Mouse (Mus musculus) lung, adult 2 months (tissue): ENCODE measurements at regions not wholly inside any gene's neighbourhood (a gene's known extent, or its start where the extent isn't known, plus 50 kb on each side); places are given as distances from the start of the nearest gene placed in this dataset.

Source experiments
- DNase-seq: peaks from one replicate; pipeline ENCODE4 v3.0.0; 2022
- H3K4me1 ChIP-seq: fragments of 200-500 bp; 2 replicates; pipeline ENCODE4 v1.6.1; 2011; ENCODE audit warnings: low read length; ENCODE audit not compliant: control insufficient read depth, insufficient read depth
- H3K4me3 ChIP-seq: fragments of 200-500 bp; replicated peaks from 2 replicates; pipeline ENCODE3; 2011; ENCODE audit warnings: low read depth, mild to moderate bottlenecking, control low read depth, low read length; ENCODE audit errors: extremely low read depth
- CTCF ChIP-seq: fragments of 200-500 bp; IDR thresholded peaks from 2 replicates; pipeline ENCODE4 v1.5.1; 2011; ENCODE audit warnings: mild to moderate bottlenecking, low read length, control low read depth; ENCODE audit not compliant: insufficient read depth
- POLR2A ChIP-seq: fragments of 200-500 bp; IDR thresholded peaks from 2 replicates; pipeline ENCODE4 v1.6.1; 2011; ENCODE audit warnings: low read depth, mild to moderate bottlenecking, control low read depth, low read length, borderline replicate concordance; ENCODE audit errors: extremely low read depth
- WGBS: fragments of 180-500 bp; shearing (Covaris S2); methylation state at CpG from one replicate; pipeline ENCODE4 v1.1.7; 2018; 5-methylcytosine and 5-hydroxymethylcytosine counted together

DNA sequence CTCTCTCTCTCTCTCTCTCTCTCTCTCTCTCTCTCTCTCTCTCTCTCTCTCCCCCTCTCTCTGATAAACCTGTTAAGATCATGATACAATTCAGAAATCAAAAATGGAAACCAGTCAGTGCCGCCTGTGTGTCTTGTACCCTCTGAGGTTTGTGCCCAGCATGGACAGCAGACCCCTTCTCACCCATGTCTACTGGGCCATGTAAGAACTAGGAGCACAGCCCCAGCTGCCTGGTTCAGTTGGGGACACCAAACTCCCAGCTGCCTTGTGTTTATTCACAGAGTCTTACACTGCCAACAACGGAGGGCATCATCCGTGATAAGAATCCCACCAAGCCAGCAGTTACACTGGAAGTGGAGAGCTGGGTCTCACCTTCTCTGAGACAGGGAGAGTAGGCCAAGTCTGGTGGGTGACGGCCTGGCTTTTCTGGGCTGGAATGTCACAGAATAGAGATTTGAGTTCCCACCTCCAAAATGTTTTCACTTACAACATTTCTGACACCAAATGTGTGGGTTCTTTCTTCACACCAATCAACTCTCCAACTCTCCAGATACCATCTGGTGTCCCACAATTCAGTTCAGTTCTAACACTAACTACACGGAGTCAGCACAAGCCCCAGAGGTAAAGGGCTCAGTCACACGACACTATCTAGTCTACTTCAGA lies 92.2 kb upstream of the Oxgr1 start:
- TF ChIP-seq CTCF (no peak), POLR2A (no peak)
- 70% methylated on average over 6 of the region's 6 CpGs for WGBS
- H3K4me1 ChIP-seq, result peaks cover 3% of the 10 kb centered on the region; the same call in 1 of the 2 replicates

DNA sequence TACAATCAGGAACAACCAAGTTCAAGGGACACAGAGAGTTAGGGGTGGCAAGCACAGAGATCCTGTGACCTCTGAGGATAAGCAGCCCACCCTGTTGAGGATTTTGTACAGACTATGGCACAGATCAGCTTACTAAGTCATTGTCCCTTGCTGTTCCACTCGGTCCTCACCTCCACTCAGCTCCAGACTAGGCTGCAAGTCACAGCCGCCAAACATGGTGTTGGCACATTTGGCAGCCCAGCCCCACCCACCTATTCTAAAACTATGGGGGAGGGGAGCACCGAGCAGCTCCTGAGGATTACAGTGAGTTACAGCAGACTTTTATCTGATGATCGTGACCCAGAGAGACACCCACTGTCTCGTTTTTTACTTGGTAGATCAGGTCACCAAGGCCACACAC lies 93.0 kb upstream of the Oxgr1 start:
- Histone ChIP-seq H3K4me1 (peaks cover 3% of the 10 kb centered on the region; the same call in 1 of the 2 replicates), H3K4me3 (no peak overlapping the region)
- 52% methylated on average over 5 of the region's 5 CpGs for WGBS
- no peak for DNase-seq
- TF ChIP-seq POLR2A, result no peak
- no peak for TF ChIP-seq CTCF

More for the DNA sequence above, 92.2 kb upstream of the Oxgr1 start:
- H3K4me3 ChIP-seq, result no peak overlapping the region
- no peak for DNase-seq

DNA sequence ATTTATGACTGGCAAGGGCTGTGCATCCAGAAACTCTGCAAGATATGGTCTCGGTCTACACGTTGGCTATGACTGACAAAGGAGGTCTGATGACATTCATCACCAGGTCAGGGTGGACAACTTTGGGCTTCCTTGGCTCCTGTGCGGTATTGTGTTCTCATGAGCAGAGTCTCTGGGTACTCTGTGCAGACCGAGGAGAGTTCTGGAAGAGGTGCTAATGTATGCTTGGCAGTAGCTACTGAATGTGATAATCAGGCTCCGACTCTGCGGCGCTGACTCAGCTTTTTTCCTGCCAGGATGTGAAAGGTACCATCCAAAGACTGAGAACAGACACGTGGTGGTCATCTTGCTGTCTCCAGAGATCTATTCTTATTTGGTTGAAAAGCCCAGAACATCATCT lies 94.5 kb upstream of the Oxgr1 start:
- no peak overlapping the region for H3K4me3 ChIP-seq
- TF ChIP-seq POLR2A (no peak), CTCF (no peak)
- no peak for DNase-seq
- WGBS, result 80% methylated on average over 8 of the region's 8 CpGs
- peaks cover 3% of the 10 kb centered on the region; the same call in 1 of the 2 replicates for H3K4me1 ChIP-seq

DNA sequence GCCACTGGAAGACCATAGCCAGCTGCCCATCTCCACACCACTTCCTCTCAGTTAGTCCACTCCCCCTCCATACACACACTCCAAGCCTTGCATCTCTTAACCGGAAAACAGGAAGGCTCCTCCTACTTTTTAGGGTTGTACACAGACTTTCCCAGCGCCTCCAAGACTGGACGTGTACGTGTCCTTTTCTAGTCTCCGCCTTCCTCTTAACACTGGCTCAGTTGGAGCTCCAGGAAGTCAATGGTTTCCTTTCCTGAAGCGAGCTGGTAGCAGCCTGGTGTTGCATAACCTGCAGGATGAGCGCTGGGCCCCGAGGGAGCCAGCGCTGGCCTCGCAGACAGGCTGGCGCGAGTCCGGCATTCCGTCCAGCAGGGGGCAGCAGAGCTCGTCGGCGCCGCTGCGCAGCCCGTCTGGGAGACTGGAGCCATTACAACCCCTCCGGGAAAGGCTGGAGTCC lies 95.5 kb upstream of the Oxgr1 start:
- H3K4me3 ChIP-seq, result peak overlapping the region; percentile 35
- TF ChIP-seq CTCF (peak; percentile 71), POLR2A (0 out of 2 replicates have a peak, but pooled peaks have one; percentile 9)
- H3K4me1 ChIP-seq, result peaks cover 3% of the 10 kb centered on the region; the same call in 1 of the 2 replicates
- WGBS, result under 1% methylated on average over 21 of the region's 21 CpGs
- DNase-seq, result peak; percentile 92

DNA sequence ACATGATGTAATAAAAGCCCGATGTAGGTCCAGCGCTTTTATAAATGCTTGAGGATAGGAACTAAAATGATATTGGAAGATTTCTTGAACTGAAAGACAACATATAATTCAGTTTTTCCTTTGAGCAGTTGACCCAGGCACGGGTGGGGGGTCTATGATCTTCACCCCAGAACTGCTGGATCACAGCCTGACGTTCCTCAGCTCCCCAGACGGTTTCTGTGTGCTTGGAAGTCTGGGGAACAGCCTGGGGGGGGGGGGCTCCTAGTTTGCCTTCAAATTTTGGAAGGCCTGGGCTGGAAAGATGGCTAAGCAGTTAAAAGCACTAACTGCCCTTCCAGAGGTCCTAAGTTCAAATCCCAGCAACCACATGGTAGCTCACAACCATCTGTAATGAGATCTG lies 96.3 kb upstream of the Oxgr1 start:
- no peak for TF ChIP-seq CTCF
- TF ChIP-seq POLR2A, result no peak
- WGBS, result 80% methylated on average over 5 of the region's 5 CpGs
- Histone ChIP-seq H3K4me3 (no peak overlapping the region), H3K4me1 (peaks cover 3% of the 10 kb centered on the region; the same call in 1 of the 2 replicates)
- DNase-seq, result no peak

DNA sequence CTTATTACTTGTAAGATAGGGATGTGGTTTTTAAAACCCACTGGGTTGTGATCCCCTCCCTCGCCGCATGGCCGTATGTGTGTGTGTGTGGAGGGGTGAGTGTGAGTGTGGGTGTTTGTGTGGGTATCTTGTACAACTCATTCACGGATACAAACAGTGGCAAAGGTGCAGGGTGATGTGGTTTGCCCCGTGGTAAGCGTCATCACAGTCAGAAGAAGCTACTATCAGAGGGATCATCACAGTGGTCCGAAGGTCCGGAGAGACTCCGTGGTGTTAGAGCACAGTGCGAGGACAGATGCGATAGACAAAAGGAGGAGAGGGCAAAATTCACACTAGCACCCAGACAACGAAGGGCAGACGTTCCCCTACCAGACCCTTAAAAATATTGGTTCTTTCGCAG lies 97.0 kb upstream of the Oxgr1 start:
- H3K4me1 ChIP-seq, result peaks cover 3% of the 10 kb centered on the region; the same call in 1 of the 2 replicates
- WGBS, result 97% methylated on average over 14 of the region's 14 CpGs
- TF ChIP-seq CTCF (no peak), POLR2A (no peak)
- H3K4me3 ChIP-seq, result no peak overlapping the region
- no peak for DNase-seq

DNA sequence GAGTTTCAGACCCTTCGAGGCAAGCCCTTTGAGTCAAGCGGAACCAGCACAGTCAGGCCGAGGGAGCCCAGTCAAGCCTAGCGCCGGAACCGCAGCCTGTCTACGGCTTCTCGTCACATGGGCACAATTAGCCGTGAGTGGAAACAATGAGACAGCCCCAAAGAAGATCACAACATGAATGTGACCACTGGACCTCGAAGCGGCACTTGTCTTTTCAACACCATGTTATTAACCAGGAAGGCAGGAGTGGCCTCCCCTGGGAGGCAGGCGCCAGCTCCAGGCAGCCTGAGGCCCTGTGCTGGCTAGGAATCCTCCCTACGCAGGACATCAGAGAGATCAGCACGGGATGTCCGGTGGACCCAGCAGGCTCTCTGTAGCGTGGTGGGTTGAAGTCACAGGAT lies 97.4 kb upstream of the Oxgr1 start:
- 90% methylated on average over 16 of the region's 16 CpGs for WGBS
- peaks cover 3% of the 10 kb centered on the region; the same call in 1 of the 2 replicates for H3K4me1 ChIP-seq
- DNase-seq, result no peak
- H3K4me3 ChIP-seq, result no peak overlapping the region
- TF ChIP-seq CTCF (no peak), POLR2A (no peak)

DNA sequence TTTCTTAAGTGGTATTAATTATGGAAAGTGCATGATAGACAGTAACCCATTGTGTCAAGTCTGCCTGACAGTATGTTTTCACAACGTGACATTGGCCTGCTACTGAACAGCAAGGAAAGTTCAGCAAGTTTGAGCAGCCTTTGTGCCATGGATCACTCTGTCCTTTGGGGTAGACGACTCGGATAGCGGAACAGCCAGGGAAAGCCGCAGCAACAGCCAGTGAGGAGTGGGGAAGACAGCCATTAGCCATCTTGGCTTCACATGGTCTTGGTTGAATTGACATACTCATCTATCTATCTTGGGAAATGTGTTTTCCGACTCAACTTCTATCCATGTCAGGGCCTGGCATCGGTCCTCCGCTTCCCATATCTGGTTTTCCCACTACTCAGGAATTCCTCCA lies 98.0 kb upstream of the Oxgr1 start:
- 95% methylated on average over 8 of the region's 8 CpGs for WGBS
- TF ChIP-seq CTCF, result no peak
- no peak for TF ChIP-seq POLR2A
- no peak for DNase-seq
- Histone ChIP-seq H3K4me3 (no peak overlapping the region), H3K4me1 (peaks cover 3% of the 10 kb centered on the region; the same call in 1 of the 2 replicates)

DNA sequence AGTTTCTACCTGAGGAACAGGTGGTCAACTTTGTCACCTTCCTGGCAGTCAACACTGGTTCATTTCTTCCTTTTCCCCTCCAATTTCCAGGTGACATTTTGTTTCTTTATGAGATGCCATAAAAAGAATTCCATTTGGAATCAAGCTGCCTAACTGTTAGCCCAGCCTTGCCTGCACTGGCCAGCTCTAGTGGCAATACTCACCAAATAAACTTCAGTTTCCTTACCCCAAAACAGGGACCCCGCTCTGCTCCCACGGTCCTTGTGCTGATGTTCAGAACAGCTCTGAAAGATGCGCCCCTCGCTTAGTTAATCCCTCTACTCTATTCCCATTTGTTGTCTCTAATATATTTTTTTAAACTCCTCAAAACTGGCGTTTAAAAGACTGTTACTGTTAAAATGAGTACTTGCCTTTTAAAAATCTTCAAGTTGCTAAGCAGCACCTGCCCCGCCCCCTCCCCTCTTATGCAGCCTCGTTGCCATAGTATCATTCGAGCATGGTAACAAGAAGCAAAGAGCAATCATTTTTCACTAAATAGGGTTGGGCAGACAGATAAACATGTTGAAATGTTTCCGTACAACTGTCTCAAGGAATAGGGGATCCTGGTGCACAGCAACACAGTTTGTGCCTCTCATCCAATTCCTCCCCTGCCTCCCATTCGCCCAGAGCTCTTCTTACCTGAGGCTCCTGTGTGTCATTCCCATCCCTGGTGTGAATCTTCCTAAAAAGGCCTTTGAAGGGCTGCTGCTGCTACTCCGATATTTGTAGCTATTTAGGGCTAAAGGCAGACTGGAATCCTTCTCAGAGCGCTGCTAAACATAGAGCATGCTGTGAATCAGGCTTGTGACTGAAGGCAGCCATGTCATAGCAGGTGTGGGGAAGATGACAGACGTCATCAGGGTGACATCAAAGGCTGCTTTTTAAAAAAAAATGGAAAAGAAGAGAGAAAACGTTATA lies 98.8 kb upstream of the Oxgr1 start:
- WGBS, result 74% methylated on average over 14 of the region's 14 CpGs
- TF ChIP-seq POLR2A (no peak), CTCF (no peak)
- H3K4me3 ChIP-seq, result no peak overlapping the region
- peaks cover 3% of the 10 kb centered on the region; the same call in 1 of the 2 replicates for H3K4me1 ChIP-seq
- DNase-seq, result no peak
